Mouse (Mus musculus) lung, postnatal 4 days (tissue): ENCODE data around the gene Ddx39.

Experiments used
- DNase-seq, 2 experiments: peaks; one replicate each; pipeline ENCODE4 v3.0.0; 2021

Gene Ddx39

DNA sequence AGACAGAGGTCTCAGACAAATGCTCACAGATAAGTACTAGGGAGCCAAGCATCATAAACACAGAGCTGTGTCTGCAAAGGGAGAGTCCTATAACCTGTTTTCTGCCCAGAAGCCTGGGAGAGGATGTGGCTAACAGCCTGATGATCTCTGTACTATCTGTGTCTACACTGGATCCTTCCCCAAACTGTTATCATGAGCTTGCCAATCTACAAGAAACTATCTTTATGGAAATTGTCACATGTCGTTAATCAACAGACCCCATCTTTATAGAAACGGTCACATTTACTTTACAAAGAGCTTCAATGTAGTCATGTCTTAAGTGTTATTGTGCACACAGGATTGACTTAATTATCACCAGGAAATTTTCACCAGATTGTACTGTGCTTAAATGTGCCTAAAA, 55.7 kb downstream of the Ddx39 start:
- DNase-seq, result no peak

DNA sequence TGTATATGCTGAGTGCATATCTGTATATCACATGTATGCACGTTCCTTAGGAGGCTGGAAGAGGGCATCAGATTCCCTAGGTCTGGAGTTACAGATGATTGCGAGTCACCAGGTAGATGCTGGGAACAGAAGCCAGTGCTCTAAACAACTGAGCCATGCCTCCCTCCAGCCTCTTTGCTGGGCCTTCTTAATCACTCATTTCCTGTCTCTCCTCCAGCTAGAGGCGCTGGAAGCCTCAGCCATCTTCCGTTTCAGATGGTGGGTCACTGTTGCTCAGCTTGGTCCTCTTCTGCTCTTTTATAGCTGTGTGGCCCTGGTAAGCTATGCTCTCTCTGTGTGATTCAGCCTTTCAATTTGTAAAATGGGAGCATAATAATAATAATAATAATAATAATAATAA, 56.8 kb downstream of the Ddx39 start:
- no peak for DNase-seq

DNA sequence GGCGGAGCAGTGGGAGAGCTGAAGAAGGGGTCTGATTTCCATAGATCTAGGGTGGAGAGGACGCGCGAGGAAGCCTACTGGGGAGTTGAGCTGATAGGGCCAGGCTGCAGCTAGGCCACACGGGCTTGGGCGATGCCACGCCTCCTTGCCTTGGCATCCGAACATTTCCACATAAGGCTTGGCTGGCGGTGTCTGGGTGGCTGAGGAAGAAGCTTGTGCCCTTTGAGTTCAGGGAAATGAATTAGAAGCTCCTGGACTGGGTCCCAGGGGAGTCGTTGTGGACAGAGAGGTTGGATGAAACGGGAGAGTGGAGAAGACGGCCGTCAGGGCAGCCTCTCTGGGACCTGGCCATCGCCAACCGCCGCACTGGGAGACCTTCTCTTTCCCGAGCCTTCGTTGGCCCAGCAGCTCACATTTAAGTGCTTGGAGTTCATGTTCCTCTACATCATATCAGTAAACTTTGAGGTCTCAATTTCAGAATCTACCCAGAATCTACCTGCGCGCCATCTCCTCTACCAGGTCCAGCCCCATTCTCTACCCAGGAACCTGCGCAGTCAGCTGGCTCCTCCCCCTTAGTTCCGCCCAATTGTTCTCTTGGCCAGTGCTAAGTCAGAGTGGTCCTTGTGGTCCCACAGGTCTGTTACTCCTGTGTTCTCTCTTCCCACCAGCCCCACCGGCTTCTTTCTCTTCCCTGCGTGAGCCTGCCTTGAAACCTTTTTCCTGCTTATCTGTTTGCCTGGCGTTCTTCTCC, 57.9 kb downstream of the Ddx39 start:
- DNase-seq, result peak; percentile 70 to 74

- DNase-seq, result no peak
Measured at GRCm38 (mm10) chr8:83773452-83773846, 58.5 kb downstream of the Ddx39 start.

DNA sequence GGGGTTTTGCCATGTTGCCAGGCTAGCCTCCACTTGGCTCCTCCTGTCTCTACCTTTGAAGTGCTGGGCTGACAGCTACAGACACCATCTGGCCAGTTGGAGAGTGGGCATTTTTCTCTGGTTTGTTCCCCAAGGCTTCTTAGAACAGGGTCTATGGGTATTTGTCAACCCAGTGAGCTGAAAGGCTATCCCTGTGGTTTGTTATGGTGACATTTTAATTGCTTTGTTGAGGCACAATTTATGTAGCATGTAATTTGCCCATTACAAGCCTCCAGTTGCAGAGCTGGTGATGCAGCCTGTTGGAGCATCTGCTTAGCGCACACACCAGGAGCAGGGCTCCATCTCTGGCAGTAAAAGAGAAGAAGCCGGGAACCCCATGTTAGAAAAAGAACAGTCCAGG, 59.2 kb downstream of the Ddx39 start:
- no peak for DNase-seq
